Mouse (Mus musculus) small intestine, adult 2 months (tissue): Measurements from ENCODE around the gene Nup153.

Experiments
- CTCF ChIP-seq: fragments of 200-500 bp; IDR thresholded peaks from 2 replicates; pipeline ENCODE4 v1.5.1; 2012; ENCODE audit warnings: low read depth, mild to moderate bottlenecking, control low read depth, inconsistent platforms, low read length, moderate library complexity, mixed read lengths; ENCODE audit not compliant: insufficient replicate concordance, insufficient read length; ENCODE audit errors: extremely low read depth
- POLR2A ChIP-seq: fragments of 200-500 bp; IDR thresholded peaks from 2 replicates; pipeline ENCODE4 v1.6.1; 2012; ENCODE audit warnings: low read depth, mild to moderate bottlenecking, control low read depth, inconsistent platforms, low read length, moderate library complexity

- TF ChIP-seq POLR2A (peak; percentile 84; the same call in 1 of the 2 replicates), CTCF (no peak)
These were observed at the start of gene Nup153 for GRCm38 (mm10) chr13:46727837-46728268.
